Mouse (Mus musculus): ENCODE results near the gene Ppat. TPM values are rescaled to one million over a fixed set of nuclear protein-coding genes. Genes with fewer than 3 reads are reported as not detected.
"Not testable (repeated sequence)": the region's sequence is repeated elsewhere in the genome, so short reads cannot be mapped to it uniquely, and the experiment has no call there.

The Ppat gene
- polyA plus RNA-seq, 1 experiment from 2014 or later: 20.8 TPM

DNA sequence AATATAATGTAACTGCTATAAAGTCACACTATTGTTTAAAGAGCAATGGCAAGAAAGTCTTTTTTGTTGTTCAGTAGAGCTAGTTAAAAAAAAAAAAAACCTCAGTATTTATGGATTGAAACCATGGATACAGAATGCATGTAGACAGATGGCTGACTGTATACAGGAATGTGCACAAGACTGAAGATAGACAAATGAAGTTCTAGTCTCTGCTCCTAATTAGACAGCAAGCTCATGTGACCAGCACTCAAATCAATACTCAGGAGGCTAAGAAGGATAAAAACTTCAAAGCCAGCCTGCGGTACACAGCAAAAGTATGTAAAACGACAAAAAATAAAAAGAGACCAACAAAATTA, 5.7 kb downstream of the Ppat start:
- no peak overlapping the region for H3K4me2 ChIP-seq
- no peak overlapping the region for H3K4me3 ChIP-seq
- 83% methylated on average over 2 of the region's 2 CpGs for WGBS
- H3K9ac ChIP-seq: no peak overlapping the region
- H3K9me3 ChIP-seq: no peaks in the 10 kb centered on the region
- ATAC-seq (ENCODE audit: extremely low read depth, insufficient number of reproducible peaks, low FRiP score, low TSS enrichment): no peak
- no peak overlapping the region for H3K27ac ChIP-seq (replicated peaks)
- H3K27me3 ChIP-seq (replicated peaks): no peaks in the 10 kb centered on the region
- H3K4me1 ChIP-seq: peaks cover 68% of the 10 kb centered on the region
- peaks cover 16% of the 10 kb centered on the region for H3K36me3 ChIP-seq

DNA sequence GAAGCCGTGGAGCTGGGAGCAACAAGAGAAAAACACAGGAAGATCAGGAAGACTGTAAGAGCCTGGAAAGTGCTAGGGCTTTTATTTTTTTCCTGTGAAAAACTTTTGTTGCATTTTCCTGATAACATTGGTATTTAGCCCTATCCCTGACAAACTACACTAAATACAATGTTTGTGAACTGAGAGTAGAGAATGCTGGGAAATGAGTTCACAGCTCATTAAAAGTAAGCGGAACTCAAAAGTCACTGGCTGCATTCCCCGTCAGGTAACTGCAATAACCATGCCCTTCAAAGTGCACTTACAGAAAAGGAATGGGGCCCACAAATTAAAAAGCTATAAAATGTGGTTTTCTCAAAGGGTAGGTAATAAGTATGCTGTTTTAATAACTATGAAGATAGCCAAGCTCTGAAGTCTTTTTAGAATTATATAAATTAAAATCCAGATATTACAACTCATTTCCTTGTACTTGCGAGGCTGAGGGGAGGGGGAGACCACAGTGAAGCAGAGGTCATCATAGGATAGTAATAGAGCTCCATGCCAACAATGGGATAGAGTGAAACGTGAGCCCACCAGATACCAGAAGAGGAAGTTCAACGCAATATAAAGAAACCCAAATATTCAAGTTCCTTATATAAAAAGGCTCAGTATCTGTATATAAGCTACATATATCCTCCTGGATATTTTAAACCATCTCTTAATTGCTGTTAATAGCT, 6.3 kb downstream of the Ppat start:
- H3K4me1 ChIP-seq: peaks cover 70% of the 10 kb centered on the region
- H3K4me2 ChIP-seq: no peak overlapping the region
- no peak for ATAC-seq (ENCODE audit: extremely low read depth, insufficient number of reproducible peaks, low FRiP score, low TSS enrichment)
- no peaks in the 10 kb centered on the region for H3K27me3 ChIP-seq (replicated peaks)
- H3K36me3 ChIP-seq: peaks cover 21% of the 10 kb centered on the region
- 65% methylated on average over 6 of the region's 6 CpGs for WGBS
- H3K27ac ChIP-seq (replicated peaks): no peak overlapping the region
- H3K4me3 ChIP-seq: no peak overlapping the region
- H3K9me3 ChIP-seq: no peaks in the 10 kb centered on the region
- no peak overlapping the region for H3K9ac ChIP-seq

DNA sequence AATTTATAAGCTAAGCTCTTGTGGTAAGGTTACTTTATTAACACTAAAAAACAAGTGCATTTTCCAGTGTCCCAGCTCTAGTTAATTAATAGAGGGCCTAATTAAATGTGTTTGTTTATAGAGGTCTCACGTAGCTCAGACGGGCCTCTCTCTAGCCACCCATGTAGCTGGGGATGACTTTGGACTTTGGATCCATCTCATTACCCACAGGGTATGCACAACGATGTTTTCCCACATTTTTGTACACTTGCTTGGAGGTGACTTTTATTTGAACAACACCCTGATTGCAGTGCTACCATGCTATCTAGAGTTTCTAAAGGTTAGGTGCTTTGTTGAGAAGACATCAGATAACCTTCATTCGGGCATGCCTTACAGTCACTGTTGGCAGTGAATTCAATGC, 8.9 kb downstream of the Ppat start:
- WGBS: 90% methylated on average over 4 of the region's 4 CpGs
- H3K4me2 ChIP-seq: no peak overlapping the region
- no peak overlapping the region for H3K4me3 ChIP-seq
- H3K9me3 ChIP-seq: no peaks in the 10 kb centered on the region
- H3K27ac ChIP-seq (replicated peaks): no peak overlapping the region
- no peak overlapping the region for H3K9ac ChIP-seq
- no peaks in the 10 kb centered on the region for H3K27me3 ChIP-seq (replicated peaks)
- peaks cover 53% of the 10 kb centered on the region for H3K4me1 ChIP-seq
- no peak for ATAC-seq (ENCODE audit: extremely low read depth, insufficient number of reproducible peaks, low FRiP score, low TSS enrichment)
- H3K36me3 ChIP-seq: peaks cover 20% of the 10 kb centered on the region

DNA sequence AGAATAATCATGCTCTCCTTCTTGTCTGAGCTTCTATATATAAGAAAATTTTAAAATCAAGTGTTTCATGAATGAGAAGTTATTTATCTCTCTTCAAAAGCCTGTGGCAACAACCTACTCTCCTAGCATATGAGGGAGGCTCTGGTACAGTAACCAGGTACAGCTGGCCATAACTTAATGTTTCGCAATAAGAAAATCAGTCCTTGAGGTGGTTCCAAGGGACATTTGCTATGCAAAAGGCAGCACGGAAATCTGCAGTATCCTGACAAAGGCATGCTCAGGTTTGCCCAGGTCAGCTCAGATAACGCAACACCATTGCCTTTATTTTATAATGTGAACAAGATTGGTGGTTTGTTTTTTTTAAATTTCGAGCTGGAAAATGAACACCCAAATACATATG, 9.4 kb downstream of the Ppat start:
- Histone ChIP-seq H3K4me3 (no peak overlapping the region), H3K9ac (no peak overlapping the region), H3K4me2 (no peak overlapping the region), H3K9me3 (no peaks in the 10 kb centered on the region), H3K27me3 (replicated peaks) (no peaks in the 10 kb centered on the region), H3K27ac (replicated peaks) (no peak overlapping the region), H3K4me1 (peaks cover 47% of the 10 kb centered on the region), H3K36me3 (peaks cover 20% of the 10 kb centered on the region)
- WGBS: 89% methylated on average over 4 of the region's 4 CpGs
- no peak for ATAC-seq (ENCODE audit: extremely low read depth, insufficient number of reproducible peaks, low FRiP score, low TSS enrichment)

DNA sequence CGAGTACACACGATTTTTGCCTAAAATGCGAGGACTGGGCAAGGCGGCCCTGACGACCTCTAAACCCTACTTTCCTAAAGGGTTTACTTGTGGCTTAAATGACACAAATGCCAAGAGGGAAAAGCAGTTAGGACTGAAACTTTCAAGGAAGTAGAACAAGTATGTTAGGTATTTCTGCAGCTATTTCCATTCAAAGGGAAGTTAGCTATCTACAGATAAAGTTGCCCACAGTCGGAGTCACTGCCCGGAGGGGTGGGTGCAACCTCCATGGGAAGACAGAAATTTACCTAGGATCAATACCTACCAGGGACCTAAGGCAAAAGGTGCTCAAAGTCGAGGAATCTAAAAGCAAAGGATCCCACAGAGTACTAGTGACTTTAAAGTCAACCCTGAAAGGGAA, 11.7 kb downstream of the Ppat start:
- ATAC-seq (ENCODE audit: extremely low read depth, insufficient number of reproducible peaks, low FRiP score, low TSS enrichment): no peak
- no peaks in the 10 kb centered on the region for H3K9me3 ChIP-seq

DNA sequence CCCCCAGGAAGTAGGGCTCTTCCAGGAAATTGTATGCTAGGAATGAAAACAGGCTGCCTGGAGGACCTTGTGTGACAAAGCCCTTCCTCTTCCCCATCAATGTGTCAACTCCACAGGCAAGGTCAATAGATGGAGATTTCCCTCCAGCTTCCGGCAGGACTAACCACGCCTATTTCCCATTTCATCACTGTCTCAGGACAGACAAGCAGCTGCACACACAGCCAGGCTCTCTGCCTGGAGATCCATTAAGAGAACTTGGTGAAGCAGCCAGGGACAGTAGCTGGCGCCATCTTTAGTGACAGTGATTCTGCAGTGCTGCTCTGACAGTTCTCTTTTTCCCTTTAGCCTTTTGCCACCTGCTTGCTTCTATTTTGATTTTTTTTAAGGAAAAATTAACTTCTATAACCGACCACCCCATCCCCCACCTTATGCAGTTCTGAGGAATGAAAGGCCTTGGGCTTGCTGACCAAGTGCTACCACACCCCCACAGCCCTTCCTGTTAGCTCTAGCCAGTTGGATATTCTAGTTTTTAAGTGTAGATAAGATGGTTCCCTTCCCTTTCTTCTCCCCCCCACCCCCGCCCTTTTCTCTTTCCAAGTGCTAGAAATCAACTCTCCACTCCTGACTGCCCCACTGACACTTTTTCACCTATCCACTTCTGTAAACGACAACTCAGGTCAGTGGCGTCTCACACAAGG, 22.0 kb downstream of the Ppat start:
- Histone ChIP-seq H3K4me1 (peaks cover 31% of the 10 kb centered on the region), H3K9me3 (no peaks in the 10 kb centered on the region), H3K4me3 (no peak overlapping the region), H3K27ac (replicated peaks) (peak overlapping the region; percentile 87), H3K36me3 (peaks cover 24% of the 10 kb centered on the region), H3K9ac (no peak overlapping the region), H3K4me2 (peak overlapping the region; percentile 65), H3K27me3 (replicated peaks) (no peaks in the 10 kb centered on the region)
- WGBS: 44% methylated on average over 7 of the region's 7 CpGs
- no peak for ATAC-seq (ENCODE audit: extremely low read depth, insufficient number of reproducible peaks, low FRiP score, low TSS enrichment)

More for the DNA sequence above, 11.7 kb downstream of the Ppat start:
- no peak overlapping the region for H3K9ac ChIP-seq
- no peak overlapping the region for H3K4me2 ChIP-seq
- peak overlapping the region; percentile 32; the same call in 1 of the 2 replicates for H3K27ac ChIP-seq (replicated peaks)
- 63% methylated on average over 8 of the region's 8 CpGs for WGBS
- peaks cover 20% of the 10 kb centered on the region for H3K36me3 ChIP-seq
- peaks cover 27% of the 10 kb centered on the region for H3K4me1 ChIP-seq
- no peak overlapping the region for H3K4me3 ChIP-seq
- no peaks in the 10 kb centered on the region for H3K27me3 ChIP-seq (replicated peaks)

DNA sequence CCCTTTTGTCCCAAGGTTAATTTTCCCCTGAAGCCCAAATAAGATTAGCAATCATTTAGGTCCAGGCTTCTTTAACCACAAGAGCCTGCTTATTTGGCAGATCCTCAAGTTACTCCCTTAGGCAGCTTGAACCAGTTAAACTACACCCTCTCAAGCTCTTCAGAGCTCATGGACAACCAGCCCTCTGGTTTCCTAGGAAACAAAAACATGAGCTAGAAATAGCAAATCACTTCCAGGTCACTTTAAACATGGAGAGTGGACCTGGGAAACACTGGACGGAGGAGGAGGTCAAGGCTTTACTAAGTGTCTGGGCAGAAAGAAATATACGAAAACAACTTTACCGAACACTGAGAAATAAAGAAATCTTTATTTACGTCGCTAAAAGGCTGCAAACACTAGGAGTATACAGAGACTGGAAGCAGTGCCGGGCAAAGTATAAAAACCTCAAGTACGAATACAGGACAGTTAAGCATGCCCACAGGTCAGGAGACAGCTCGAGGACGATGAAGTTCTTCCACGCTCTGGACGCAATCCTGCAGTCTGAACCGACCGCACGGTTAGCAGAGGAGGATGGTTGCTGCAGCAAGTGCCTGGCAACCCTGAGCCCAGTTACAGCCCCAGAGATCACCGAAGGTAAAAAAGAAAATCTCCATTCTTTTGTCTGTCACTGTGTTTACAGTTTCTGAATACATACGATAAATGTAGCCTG, 23.1 kb downstream of the Ppat start:
- Histone ChIP-seq H3K9me3 (no peaks in the 10 kb centered on the region), H3K27me3 (replicated peaks) (no peaks in the 10 kb centered on the region), H3K4me1 (peaks cover 31% of the 10 kb centered on the region), H3K9ac (peak overlapping the region; percentile 63), H3K36me3 (peaks cover 28% of the 10 kb centered on the region), H3K27ac (replicated peaks) (peak overlapping the region; percentile 87), H3K4me2 (peak overlapping the region; percentile 65), H3K4me3 (peak overlapping the region; percentile 34)
- 54% methylated on average over 16 of the region's 16 CpGs for WGBS
- ATAC-seq (ENCODE audit: extremely low read depth, insufficient number of reproducible peaks, low FRiP score, low TSS enrichment): no peak

DNA sequence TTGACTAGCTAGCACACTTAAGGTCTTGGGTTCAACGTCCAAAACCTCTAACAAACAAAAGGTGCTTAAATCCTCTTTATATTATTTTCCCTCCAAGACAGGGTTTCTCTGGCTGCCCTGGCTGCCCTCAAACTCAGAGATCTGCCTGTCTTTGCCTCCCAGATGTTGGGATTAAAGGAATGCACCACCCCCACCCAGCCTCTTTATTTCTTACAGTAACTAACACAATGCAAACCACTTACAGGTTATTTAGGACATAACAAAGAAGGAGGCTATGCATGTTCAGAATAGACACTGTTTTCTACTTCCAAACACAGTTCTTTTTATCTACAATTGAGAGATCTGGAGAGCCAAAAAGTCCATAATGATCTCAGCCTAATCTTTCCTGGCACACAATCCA, 27.1 kb downstream of the Ppat start:
- H3K4me3 ChIP-seq: no peak overlapping the region
- H3K9ac ChIP-seq: no peak overlapping the region
- WGBS: 88% methylated on average over 1 of the region's 1 CpGs
- H3K27ac ChIP-seq (replicated peaks): no peak overlapping the region
- H3K27me3 ChIP-seq (replicated peaks): no peaks in the 10 kb centered on the region
- H3K4me1 ChIP-seq: peaks cover 23% of the 10 kb centered on the region
- no peak for ATAC-seq (ENCODE audit: extremely low read depth, insufficient number of reproducible peaks, low FRiP score, low TSS enrichment)
- peaks cover 67% of the 10 kb centered on the region for H3K36me3 ChIP-seq
- no peaks in the 10 kb centered on the region for H3K9me3 ChIP-seq
- H3K4me2 ChIP-seq: no peak overlapping the region

DNA sequence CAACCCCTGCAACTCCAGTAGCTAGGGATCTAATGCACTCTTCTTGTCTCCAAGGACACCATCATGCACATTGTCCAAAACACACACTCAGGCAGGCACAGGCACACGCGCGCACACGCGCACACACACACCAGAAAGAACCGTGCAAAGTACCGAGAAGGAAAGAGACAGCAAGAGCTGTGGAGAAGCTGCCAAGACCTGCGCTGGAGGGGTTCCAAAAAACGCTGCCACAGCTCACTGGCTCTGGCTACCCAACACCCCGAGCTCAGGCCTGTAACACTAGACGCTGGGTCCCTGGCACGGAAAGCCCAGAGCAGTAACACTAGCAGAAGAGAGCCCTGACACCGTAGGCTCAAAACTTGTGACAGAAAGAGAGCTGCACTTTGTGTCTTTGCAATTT, 27.9 kb downstream of the Ppat start:
- no peak for ATAC-seq (ENCODE audit: extremely low read depth, insufficient number of reproducible peaks, low FRiP score, low TSS enrichment)
- Histone ChIP-seq H3K27ac (replicated peaks) (no peak overlapping the region), H3K27me3 (replicated peaks) (no peaks in the 10 kb centered on the region), H3K9me3 (no peaks in the 10 kb centered on the region), H3K4me1 (peaks cover 15% of the 10 kb centered on the region), H3K4me3 (no peak overlapping the region), H3K36me3 (peaks cover 75% of the 10 kb centered on the region), H3K9ac (no peak overlapping the region), H3K4me2 (no peak overlapping the region)
- 88% methylated on average over 13 of the region's 13 CpGs for WGBS

DNA sequence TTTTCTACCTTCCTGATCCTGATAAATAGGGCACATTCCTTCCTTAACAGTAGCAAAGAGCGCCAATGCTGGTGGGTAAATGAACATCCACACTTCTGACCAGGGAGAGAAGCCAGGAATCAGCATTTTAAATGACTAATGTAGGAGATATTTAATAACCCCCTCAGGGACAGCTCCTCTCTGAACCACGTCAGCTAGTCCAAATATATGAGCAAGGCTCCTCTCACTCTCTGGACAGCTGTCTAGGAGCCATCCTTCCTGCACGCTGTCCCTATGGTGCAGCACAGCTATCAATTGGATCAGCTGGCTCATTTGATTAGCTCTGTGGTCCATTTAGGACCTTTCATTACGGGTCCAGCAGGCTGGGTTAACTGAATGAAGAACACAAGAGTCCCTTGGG, 28.5 kb downstream of the Ppat start:
- Histone ChIP-seq H3K4me2 (no peak overlapping the region), H3K36me3 (peaks cover 81% of the 10 kb centered on the region), H3K4me3 (no peak overlapping the region), H3K27me3 (replicated peaks) (no peaks in the 10 kb centered on the region), H3K27ac (replicated peaks) (no peak overlapping the region), H3K9me3 (no peaks in the 10 kb centered on the region), H3K4me1 (peaks cover 9% of the 10 kb centered on the region), H3K9ac (no peak overlapping the region)
- no peak for ATAC-seq (ENCODE audit: extremely low read depth, insufficient number of reproducible peaks, low FRiP score, low TSS enrichment)
- 81% methylated on average over 4 of the region's 4 CpGs for WGBS

DNA sequence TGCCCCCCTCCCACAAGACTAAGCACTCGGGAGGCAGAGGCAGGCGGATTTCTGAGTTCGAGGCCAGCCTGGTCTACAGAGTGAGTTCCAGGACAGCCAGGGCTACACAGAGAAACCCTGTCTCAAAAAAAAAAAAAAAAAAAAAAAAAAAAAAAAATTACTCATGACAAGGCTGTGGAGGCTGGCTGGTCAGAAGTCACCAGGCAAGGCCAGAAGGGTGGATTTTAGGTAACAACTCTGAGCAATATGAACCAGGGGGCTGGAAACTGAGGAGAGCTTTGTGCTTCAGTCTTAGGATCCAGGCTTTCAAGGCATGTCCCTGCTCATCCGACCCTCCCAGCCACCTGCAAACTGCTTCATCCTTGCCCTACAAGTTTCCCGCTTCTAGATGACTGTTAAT, 38.9 kb downstream of the Ppat start:
- not testable (repeated sequence) for H3K9ac ChIP-seq; H3K4me1 ChIP-seq; H3K9me3 ChIP-seq; H3K4me2 ChIP-seq; H3K4me3 ChIP-seq; H3K27me3 ChIP-seq (replicated peaks); H3K27ac ChIP-seq (replicated peaks); ATAC-seq (ENCODE audit: extremely low read depth, insufficient number of reproducible peaks, low FRiP score, low TSS enrichment)
- 94% methylated on average over 5 of the region's 5 CpGs for WGBS
- H3K36me3 ChIP-seq: peaks cover 33% of the 10 kb centered on the region
